Mouse (Mus musculus) thymus, adult 2 months (tissue): Measurements from ENCODE around the gene Slc36a3.

Experiments used
- CTCF ChIP-seq: fragments of 200-500 bp; IDR thresholded peaks from 2 replicates; pipeline ENCODE4 v1.5.1; 2012; ENCODE audit warnings: mild to moderate bottlenecking, control low read depth, low read length, moderate library complexity, borderline replicate concordance; ENCODE audit not compliant: control insufficient read depth, poor library complexity, insufficient read depth; ENCODE audit errors: extremely low read depth
- POLR2A ChIP-seq: fragments of 200-500 bp; IDR thresholded peaks from 2 replicates; pipeline ENCODE4 v1.6.1; 2012; ENCODE audit warnings: mild to moderate bottlenecking, low read length, control low read depth, moderate library complexity; ENCODE audit not compliant: control insufficient read depth, poor library complexity, insufficient read depth; ENCODE audit errors: extremely low read depth

DNA sequence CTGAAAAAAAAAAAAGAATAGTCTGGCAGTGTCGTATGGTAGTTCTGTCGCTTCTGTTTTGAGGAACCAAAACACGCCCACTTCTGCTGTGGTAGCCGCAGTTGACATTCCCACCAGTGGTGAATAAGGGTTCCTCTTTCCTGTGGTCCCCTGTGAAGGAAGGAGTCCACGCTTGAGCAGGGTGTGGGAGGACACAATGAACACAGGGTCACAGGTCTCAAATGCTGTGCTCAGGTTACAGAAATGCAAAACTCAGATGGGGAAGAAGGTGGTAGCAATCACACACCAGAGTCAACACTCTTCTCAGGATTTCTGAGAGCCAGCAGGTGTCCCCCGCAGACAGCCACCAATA, 3.5 kb upstream of the Slc36a3 start:
- TF ChIP-seq CTCF (no peak), POLR2A (no peak)
